Mouse (Mus musculus) neural tube, embryonic 13.5 days (tissue): Measurements from ENCODE around the gene Cacng8. TPM values are rescaled to one million over a fixed set of nuclear protein-coding genes. Genes with fewer than 3 reads are reported as not detected.
A peak's percentile ranks its signal among the peaks of the same experiment; 100 is the strongest.

ENCODE experiments used
- ATAC-seq: fragments of 200-750 bp; cut with Nextera tagmentation; 2 replicates; pipeline ENCODE4 v1.8.0; 2017; ENCODE audit warnings: low read depth, mild to moderate bottlenecking, moderate TSS enrichment, moderate library complexity
- H3K27ac ChIP-seq: fragments of 300-500 bp; sonication (generic); replicated peaks from 2 replicates; pipeline ENCODE4 v1.5.1; 2015; ENCODE audit warnings: moderate library complexity, mild to moderate bottlenecking, inconsistent platforms
- H3K27me3 ChIP-seq: fragments of 300-500 bp; sonication (generic); 2 replicates; pipeline ENCODE4 v1.6.1; 2015; ENCODE audit warnings: mild to moderate bottlenecking, inconsistent platforms
- H3K36me3 ChIP-seq: fragments of 300-500 bp; sonication (generic); 2 replicates; pipeline ENCODE4 v1.6.1; 2015; ENCODE audit warnings: mild to moderate bottlenecking, inconsistent platforms
- H3K4me1 ChIP-seq: fragments of 300-500 bp; sonication (generic); replicated peaks from 2 replicates; pipeline ENCODE4 v1.6.1; 2015; ENCODE audit warnings: inconsistent platforms
- H3K4me2 ChIP-seq: fragments of 300-500 bp; sonication (generic); 2 replicates; pipeline ENCODE4 v1.6.1; 2015; ENCODE audit warnings: inconsistent platforms, mild to moderate bottlenecking, moderate library complexity
- H3K4me3 ChIP-seq: fragments of 300-500 bp; sonication (generic); 2 replicates; pipeline ENCODE4 v1.5.1; 2015; ENCODE audit warnings: mild to moderate bottlenecking, inconsistent platforms
- H3K9ac ChIP-seq: fragments of 300-500 bp; sonication (generic); 2 replicates; pipeline ENCODE4 v1.6.1; 2015; ENCODE audit warnings: moderate library complexity, mild to moderate bottlenecking, inconsistent platforms
- H3K9me3 ChIP-seq: fragments of 300-500 bp; sonication (generic); 2 replicates; pipeline ENCODE4 v1.6.1; 2016; ENCODE audit warnings: inconsistent platforms
- WGBS: fragments of 180-500 bp; shearing (Covaris S2); methylation state at CpG from one replicate; pipeline ENCODE4 v1.1.7; 2015; 5-methylcytosine and 5-hydroxymethylcytosine counted together
- microRNA-seq: library from miRNA; unstranded; fragments of <30 nt; microRNA quantifications from one replicate; pipeline ENCODE4, GENCODE M21; 2016
- polyA plus RNA-seq: library from polyadenylated mRNA; unstranded; fragments of >200 nt; fragmentation: Nextera tagmentation; extraction: Ambion mirVana; gene quantifications from 2 replicates; pipeline ENCODE4 v1.2.1, GENCODE M21; 2015

The Cacng8 gene
- polyA plus RNA-seq, 1 experiment from 2014 or later: 12.1 TPM

DNA sequence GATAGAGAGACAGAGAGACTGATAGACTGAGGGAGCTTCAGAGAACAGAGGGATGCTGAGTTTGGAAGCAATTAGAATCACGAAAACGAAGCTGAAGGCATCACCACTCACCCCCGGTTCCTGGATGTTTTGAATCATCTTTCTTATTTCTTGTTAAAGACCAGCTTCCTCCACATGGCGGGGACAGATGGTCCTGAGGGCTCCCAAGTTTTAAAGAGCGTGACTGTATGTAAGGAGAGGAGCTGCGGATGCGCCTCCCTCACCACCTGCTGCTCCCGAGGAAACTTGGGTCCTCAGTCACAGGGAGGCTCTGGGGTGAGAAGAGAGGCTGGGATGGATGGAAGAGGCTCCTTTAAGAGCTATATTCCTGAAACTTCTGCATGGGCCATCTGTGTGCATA lies 69.8 kb downstream of the Cacng8 start:
- Histone ChIP-seq H3K27me3 (no peaks in the 10 kb centered on the region), H3K27ac (no peak overlapping the region), H3K36me3 (no peaks in the 10 kb centered on the region)

DNA sequence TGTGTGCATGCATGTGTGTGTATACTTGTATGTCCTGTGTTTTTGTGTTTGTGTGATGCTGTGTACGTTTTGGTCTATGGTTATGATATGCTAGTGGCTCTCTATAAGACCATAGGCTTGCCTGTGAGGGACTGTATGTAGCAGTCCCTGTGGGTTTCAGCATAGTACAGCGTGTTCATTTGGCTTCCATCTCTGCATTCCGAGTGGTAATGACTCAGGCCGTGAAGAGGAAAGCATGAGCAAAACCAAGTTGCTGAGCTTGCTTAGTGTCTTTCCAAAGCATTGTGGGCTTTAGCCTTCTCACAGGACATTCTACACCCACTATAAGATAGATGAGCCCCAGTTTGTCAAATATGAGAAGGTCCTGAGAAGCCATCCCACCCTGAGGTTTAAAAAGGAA lies 72.8 kb downstream of the Cacng8 start:
- Histone ChIP-seq H3K4me2 (no peak overlapping the region), H3K9ac (no peak overlapping the region), H3K27ac (no peak overlapping the region), H3K36me3 (no peaks in the 10 kb centered on the region), H3K4me3 (no peak overlapping the region), H3K4me1 (no peaks in the 10 kb centered on the region), H3K9me3 (no peaks in the 10 kb centered on the region), H3K27me3 (no peaks in the 10 kb centered on the region)
- ATAC-seq: no peak
- 80% methylated on average over 4 of the region's 4 CpGs for WGBS

More for the DNA sequence above, 69.8 kb downstream of the Cacng8 start:
- Histone ChIP-seq H3K9me3 (no peaks in the 10 kb centered on the region), H3K4me2 (no peak overlapping the region), H3K4me3 (no peak overlapping the region), H3K4me1 (no peaks in the 10 kb centered on the region), H3K9ac (no peak overlapping the region)
- no peak for ATAC-seq
- WGBS: 85% methylated on average over 8 of the region's 8 CpGs

Small RNA genes within 50 kb of the gene (microRNA-seq; reads per million reads assigned to microRNA genes)
- 8.9 reads per million, percentile 26 among the genes with 10 or more reads in this experiment for gene Gm23450

Other genes starting within 250 kb of the Cacng8 start
- gene AU018091, start 221.5 kb upstream of the Cacng8 start, polyA plus RNA-seq: not detected in 2 replicates
- not detected in 2 replicates for gene Nlrp12, start 140.9 kb upstream of the Cacng8 start, polyA plus RNA-seq
- 40.4 and 46.4 TPM in 2 replicates for gene Myadm, start 101.6 kb upstream of the Cacng8 start, polyA plus RNA-seq
- gene Prkcg, start 101.5 kb upstream of the Cacng8 start, polyA plus RNA-seq: 0.64 and 0.76 TPM in 2 replicates
- gene Cacng7, start 57.7 kb upstream of the Cacng8 start, polyA plus RNA-seq: 4.2 and 4.5 TPM in 2 replicates
- gene Cacng6, start 33.5 kb downstream of the Cacng8 start, polyA plus RNA-seq: 0.10 and 0.69 TPM in 2 replicates
- not detected in 2 replicates for gene Tarm1, start 111.9 kb downstream of the Cacng8 start, polyA plus RNA-seq
- 0.54 and 0.80 TPM in 2 replicates for gene Oscar, start 225.5 kb downstream of the Cacng8 start, polyA plus RNA-seq
- 392 and 462 TPM in 2 replicates for gene Ndufa3, start 226.7 kb downstream of the Cacng8 start, polyA plus RNA-seq
- 31.0 and 34.4 TPM in 2 replicates for gene Tfpt, start 239.2 kb downstream of the Cacng8 start, polyA plus RNA-seq
- 98.6 and 100 TPM in 2 replicates for gene Prpf31, start 239.3 kb downstream of the Cacng8 start, polyA plus RNA-seq